Mouse (Mus musculus) thymus, adult 2 months (tissue): ENCODE results near the gene Kcnh1. TPM values are rescaled to one million over a fixed set of nuclear protein-coding genes. Genes with fewer than 3 reads are reported as not detected.

Source experiments
- DNase-seq: peaks from one replicate; pipeline ENCODE4 v3.0.0; 2021
- H3K27ac ChIP-seq: fragments of 200-500 bp; 2 replicates; pipeline ENCODE4 v1.5.1; 2012; ENCODE audit warnings: low read length, control low read depth; ENCODE audit not compliant: control insufficient read depth, insufficient read depth
- H3K27me3 ChIP-seq: fragments of 200-500 bp; 2 replicates; pipeline ENCODE4 v1.6.1; 2012; ENCODE audit warnings: mild to moderate bottlenecking, low read length, moderate library complexity, mixed read lengths; ENCODE audit not compliant: control insufficient read depth, insufficient read depth
- H3K36me3 ChIP-seq: fragments of 200-500 bp; 2 replicates; pipeline ENCODE4 v1.6.1; 2012; ENCODE audit warnings: mild to moderate bottlenecking, low read length, moderate library complexity; ENCODE audit not compliant: control insufficient read depth, insufficient read depth
- H3K4me1 ChIP-seq: fragments of 200-500 bp; replicated peaks from 2 replicates; pipeline ENCODE4 v1.6.1; 2012; ENCODE audit warnings: low read length; ENCODE audit not compliant: control insufficient read depth, insufficient read depth
- H3K4me3 ChIP-seq: fragments of 200-500 bp; 2 replicates; pipeline ENCODE4 v1.5.1; 2012; ENCODE audit warnings: mild to moderate bottlenecking, low read length, control low read depth, moderate library complexity; ENCODE audit not compliant: control insufficient read depth, insufficient read depth
- CTCF ChIP-seq: fragments of 200-500 bp; IDR thresholded peaks from 2 replicates; pipeline ENCODE4 v1.5.1; 2012; ENCODE audit warnings: mild to moderate bottlenecking, control low read depth, low read length, moderate library complexity, borderline replicate concordance; ENCODE audit not compliant: control insufficient read depth, poor library complexity, insufficient read depth; ENCODE audit errors: extremely low read depth
- POLR2A ChIP-seq: fragments of 200-500 bp; IDR thresholded peaks from 2 replicates; pipeline ENCODE4 v1.6.1; 2012; ENCODE audit warnings: mild to moderate bottlenecking, low read length, control low read depth, moderate library complexity; ENCODE audit not compliant: control insufficient read depth, poor library complexity, insufficient read depth; ENCODE audit errors: extremely low read depth
- WGBS: fragments of 180-500 bp; shearing (Covaris S2); methylation state at CpG from one replicate; pipeline ENCODE4 v1.1.7; 2018; 5-methylcytosine and 5-hydroxymethylcytosine counted together
- polyA plus RNA-seq: library from polyadenylated mRNA; depleted of rRNA; stranded (reverse); fragments of >200 nt; gene quantifications from 2 replicates; pipeline ENCODE4 v1.2.3, GENCODE M21; 2012

Gene Kcnh1
- polyA plus RNA-seq, 1 experiment = 1.0 TPM

GRCm38 (mm10) chr1:192259146-192259545, 68.6 kb downstream of the Kcnh1 start:
- no peaks in the 10 kb centered on the region for H3K36me3 ChIP-seq

DNA sequence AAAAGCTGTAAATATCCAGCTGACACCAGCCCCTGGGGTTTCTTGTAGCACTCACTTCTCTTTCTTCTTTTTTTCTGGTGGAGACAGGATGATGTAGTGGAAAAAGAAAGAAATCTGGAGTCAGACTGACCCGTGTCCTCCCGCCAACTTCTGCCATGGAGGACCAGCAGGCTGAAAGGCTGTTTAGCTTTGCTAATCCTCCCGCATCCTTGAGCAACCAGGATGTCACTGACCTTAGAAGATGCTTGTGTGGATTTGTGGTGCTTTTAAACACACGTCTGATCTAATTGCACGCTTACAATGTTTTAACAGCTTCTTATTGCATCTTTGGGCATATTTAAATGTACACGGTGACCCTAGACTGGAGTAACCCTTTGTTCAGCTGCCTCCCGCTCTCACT, 69.0 kb downstream of the Kcnh1 start:
- no peak overlapping the region for H3K4me3 ChIP-seq
- 79% methylated on average over 7 of the region's 7 CpGs for WGBS
- no peaks in the 10 kb centered on the region for H3K36me3 ChIP-seq
- no peaks in the 10 kb centered on the region for H3K4me1 ChIP-seq
- TF ChIP-seq CTCF = no peak
- TF ChIP-seq POLR2A = no peak
- DNase-seq = no peak
- H3K27me3 ChIP-seq = no peaks in the 10 kb centered on the region
- H3K27ac ChIP-seq = no peak overlapping the region

More at GRCm38 (mm10) chr1:192259146-192259545, 68.6 kb downstream of the Kcnh1 start:
- Histone ChIP-seq H3K4me3 (no peak overlapping the region), H3K4me1 (no peaks in the 10 kb centered on the region), H3K27me3 (no peaks in the 10 kb centered on the region), H3K27ac (no peak overlapping the region)
- 92% methylated on average over 5 of the region's 5 CpGs for WGBS
- TF ChIP-seq POLR2A (no peak), CTCF (no peak)
- DNase-seq = no peak

- 81% methylated on average over 1 of the region's 1 CpGs for WGBS
- Histone ChIP-seq H3K27me3 (no peaks in the 10 kb centered on the region), H3K27ac (no peak overlapping the region), H3K36me3 (no peaks in the 10 kb centered on the region), H3K4me3 (no peak overlapping the region), H3K4me1 (no peaks in the 10 kb centered on the region)
- DNase-seq = no peak
- no peak for TF ChIP-seq CTCF
- TF ChIP-seq POLR2A = no peak
Observed at GRCm38 (mm10) chr1:192265704-192266103, 75.1 kb downstream of the Kcnh1 start.

- H3K4me1 ChIP-seq = no peaks in the 10 kb centered on the region
- 99% methylated on average over 6 of the region's 6 CpGs for WGBS
- H3K27me3 ChIP-seq = no peaks in the 10 kb centered on the region
- no peaks in the 10 kb centered on the region for H3K36me3 ChIP-seq
- no peak overlapping the region for H3K4me3 ChIP-seq
- no peak for DNase-seq
- no peak for TF ChIP-seq CTCF
- no peak for TF ChIP-seq POLR2A
- no peak overlapping the region for H3K27ac ChIP-seq
Observed at GRCm38 (mm10) chr1:192266956-192267355, 76.4 kb downstream of the Kcnh1 start.

GRCm38 (mm10) chr1:192268878-192269277, 78.3 kb downstream of the Kcnh1 start:
- H3K36me3 ChIP-seq = no peaks in the 10 kb centered on the region

DNA sequence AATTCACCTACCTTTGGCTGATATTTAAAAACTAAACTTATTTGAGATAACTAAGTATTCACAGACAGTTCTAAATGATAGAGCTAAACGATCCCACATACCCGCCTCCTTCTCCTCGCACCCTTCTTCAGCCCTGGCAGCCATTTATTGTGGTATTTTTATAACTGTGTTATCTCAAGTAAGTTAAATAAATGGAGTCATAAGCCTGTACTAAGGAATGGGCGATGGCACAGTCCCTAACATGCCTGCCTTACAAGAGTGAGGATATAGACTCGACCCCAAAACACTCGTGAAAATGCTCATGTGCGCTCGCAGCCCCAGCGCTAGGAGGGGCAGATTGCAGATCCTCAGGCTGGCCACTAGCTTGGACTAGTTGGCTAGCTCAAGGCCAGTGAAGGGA, 79.3 kb downstream of the Kcnh1 start:
- Histone ChIP-seq H3K4me3 (no peak overlapping the region), H3K36me3 (no peaks in the 10 kb centered on the region), H3K4me1 (no peaks in the 10 kb centered on the region), H3K27ac (no peak overlapping the region), H3K27me3 (no peaks in the 10 kb centered on the region)
- no peak for TF ChIP-seq POLR2A
- no peak for TF ChIP-seq CTCF
- no peak for DNase-seq
- 90% methylated on average over 9 of the region's 9 CpGs for WGBS

More at GRCm38 (mm10) chr1:192268878-192269277, 78.3 kb downstream of the Kcnh1 start:
- Histone ChIP-seq H3K27ac (no peak overlapping the region), H3K27me3 (no peaks in the 10 kb centered on the region), H3K4me3 (no peak overlapping the region), H3K4me1 (no peaks in the 10 kb centered on the region)
- DNase-seq = no peak
- WGBS = 84% methylated on average over 5 of the region's 5 CpGs
- TF ChIP-seq CTCF = no peak
- TF ChIP-seq POLR2A = no peak

DNA sequence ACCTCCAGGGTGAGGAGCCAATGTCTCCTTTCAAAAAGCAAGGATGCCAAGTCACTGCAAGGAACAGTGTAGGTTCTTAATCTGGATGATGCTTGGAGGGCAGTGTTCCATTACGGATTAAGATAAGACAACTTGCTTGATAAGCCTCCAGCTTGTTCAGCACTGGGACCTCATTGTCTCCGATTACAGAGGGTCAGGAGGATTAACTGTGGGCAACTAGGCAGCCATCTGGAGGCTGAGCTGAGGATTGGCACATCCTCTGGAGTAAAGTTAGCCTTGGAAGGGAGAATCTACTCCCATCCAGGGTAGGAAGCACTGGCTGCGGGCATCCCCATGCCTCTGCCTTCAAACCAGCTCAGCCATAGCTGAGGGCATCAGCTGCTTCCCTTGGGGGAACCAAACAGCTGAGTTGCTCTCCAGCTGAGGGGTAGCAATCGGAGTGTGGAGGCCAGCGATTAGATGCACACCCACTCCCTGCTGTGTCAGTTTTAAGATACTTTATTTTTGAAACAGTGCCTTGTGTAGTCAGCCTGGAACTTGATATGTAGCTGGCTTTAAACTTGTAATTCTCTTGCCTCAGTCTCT, 87.3 kb downstream of the Kcnh1 start:
- TF ChIP-seq POLR2A (no peak), CTCF (no peak)
- 84% methylated on average over 5 of the region's 5 CpGs for WGBS
- no peak for DNase-seq
- no peaks in the 10 kb centered on the region for H3K36me3 ChIP-seq
- no peaks in the 10 kb centered on the region for H3K4me1 ChIP-seq
- H3K27ac ChIP-seq = no peak overlapping the region
- H3K27me3 ChIP-seq = no peaks in the 10 kb centered on the region
- no peak overlapping the region for H3K4me3 ChIP-seq
